7 mouse cellular contexts compared by ENCODE assay signal in genomic region chr13:21883407-21883806, GRCm38 (mm10). TPM values are rescaled to one million over a fixed set of nuclear protein-coding genes. Genes with fewer than 3 reads are reported as not detected.
A peak's percentile ranks its signal among the peaks of the same experiment; 100 is the strongest.
DNase-seq lines count a peak whose midpoint lies in the region; ATAC-seq lines count a peak whose summit lies in the region.

No protein-coding gene starts in this region.

- 20% methylated on average over 5 of the region's 5 CpGs for WGBS in lung, embryonic 16.5 days
- WGBS in forebrain, embryonic 14.5 days, result 31% methylated on average over 5 of the region's 5 CpGs
- 16% methylated on average over 5 of the region's 5 CpGs for WGBS in liver, embryonic 13.5 days (ENCODE audit: insufficient replicate concordance)
- WGBS in stomach, embryonic 16.5 days, result 39% methylated on average over 5 of the region's 5 CpGs

- H3K4me3 ChIP-seq in lung, embryonic 16.5 days (ENCODE audit: low read length), result peak overlapping the region; percentile 53
- 0 out of 2 replicates have a peak overlapping the region, but pooled peaks have one; percentile 9 for H3K4me3 ChIP-seq in forebrain, embryonic 14.5 days (ENCODE audit: low read depth, low read length)
- H3K4me3 ChIP-seq in liver, embryonic 13.5 days (replicated peaks), result peak overlapping the region; percentile 63
- peak overlapping the region; percentile 51 for H3K4me3 ChIP-seq in stomach, embryonic 16.5 days (replicated peaks; ENCODE audit: low read length)

- no peaks in the 10 kb centered on the region for H3K27me3 ChIP-seq in lung, embryonic 16.5 days (ENCODE audit: control insufficient read depth, insufficient read depth, low read depth, low read length)
- H3K27me3 ChIP-seq in forebrain, embryonic 14.5 days (replicated peaks; ENCODE audit: control insufficient read depth, insufficient read depth, low read length), result no peaks in the 10 kb centered on the region
- H3K27me3 ChIP-seq in liver, embryonic 13.5 days, result no peaks in the 10 kb centered on the region
- H3K27me3 ChIP-seq in stomach, embryonic 16.5 days (ENCODE audit: control insufficient read depth, insufficient read depth, low read length), result no peaks in the 10 kb centered on the region

- no peaks in the 10 kb centered on the region for H3K9me3 ChIP-seq in lung, embryonic 16.5 days (ENCODE audit: control insufficient read depth, low read length)
- H3K9me3 ChIP-seq in forebrain, embryonic 14.5 days (replicated peaks; ENCODE audit: control insufficient read depth, low read length), result no peaks in the 10 kb centered on the region
- no peaks in the 10 kb centered on the region for H3K9me3 ChIP-seq in liver, embryonic 13.5 days (replicated peaks)
- H3K9me3 ChIP-seq in stomach, embryonic 16.5 days (replicated peaks; ENCODE audit: control insufficient read depth, low read length), result no peaks in the 10 kb centered on the region

- no peak for DNase-seq in lung, adult 18-20 months
- no peak for DNase-seq in forebrain, embryonic 14.5 days (ENCODE audit: low spot score)
- no peak for DNase-seq in liver, embryonic 13.5 days
- no peak for DNase-seq in lung, postnatal 36 days
- no peak for DNase-seq in cerebellum, postnatal 4 days (ENCODE audit: low spot score in 2 of 2)

- no peak overlapping the region for H3K27ac ChIP-seq in lung, embryonic 16.5 days (ENCODE audit: low read length)
- H3K27ac ChIP-seq in forebrain, embryonic 14.5 days (ENCODE audit: low read depth, low read length), result no peak overlapping the region
- H3K27ac ChIP-seq in liver, embryonic 13.5 days, result no peak overlapping the region
- no peak overlapping the region for H3K27ac ChIP-seq in stomach, embryonic 16.5 days (ENCODE audit: low read length)

- peak overlapping the region; percentile 49; the same call in 1 of the 2 replicates for H3K9ac ChIP-seq in lung, embryonic 16.5 days (ENCODE audit: low read length)
- no peak overlapping the region for H3K9ac ChIP-seq in forebrain, embryonic 14.5 days (ENCODE audit: low read length)
- H3K9ac ChIP-seq in liver, embryonic 13.5 days, result peak overlapping the region; percentile 65
- no peak overlapping the region for H3K9ac ChIP-seq in stomach, embryonic 16.5 days (ENCODE audit: low read length)

- peak overlapping the region; percentile 57 for H3K4me2 ChIP-seq in lung, embryonic 16.5 days (ENCODE audit: low read depth, low read length)
- peak overlapping the region; percentile 25; the same call in 1 of the 2 replicates for H3K4me2 ChIP-seq in forebrain, embryonic 14.5 days (ENCODE audit: low read length)
- peak overlapping the region; percentile 64 for H3K4me2 ChIP-seq in liver, embryonic 13.5 days
- H3K4me2 ChIP-seq in stomach, embryonic 16.5 days (ENCODE audit: low read depth, low read length), result peak overlapping the region; percentile 62; the same call in 1 of the 2 replicates

- no peaks in the 10 kb centered on the region for H3K4me1 ChIP-seq in lung, embryonic 16.5 days (replicated peaks; ENCODE audit: control insufficient read depth, insufficient read depth, low read length)
- no peaks in the 10 kb centered on the region for H3K4me1 ChIP-seq in forebrain, embryonic 14.5 days (ENCODE audit: control insufficient read depth, insufficient read depth, low read length)
- H3K4me1 ChIP-seq in liver, embryonic 13.5 days (replicated peaks), result peaks cover 22% of the 10 kb centered on the region
- no peaks in the 10 kb centered on the region for H3K4me1 ChIP-seq in stomach, embryonic 16.5 days (ENCODE audit: control insufficient read depth, insufficient read depth, low read length)

- ATAC-seq in lung, embryonic 16.5 days (ENCODE audit: low read depth), result no peak
- no peak for ATAC-seq in forebrain, embryonic 14.5 days
- no peak for ATAC-seq in liver, embryonic 13.5 days (ENCODE audit: low read depth)
- ATAC-seq in stomach, embryonic 16.5 days (ENCODE audit: insufficient read depth, low FRiP score), result no peak

- H3K36me3 ChIP-seq in lung, embryonic 16.5 days (ENCODE audit: control insufficient read depth, insufficient read depth, low read length), result no peaks in the 10 kb centered on the region
- H3K36me3 ChIP-seq in forebrain, embryonic 14.5 days (ENCODE audit: control insufficient read depth, insufficient read depth, low read length), result no peaks in the 10 kb centered on the region
- no peaks in the 10 kb centered on the region for H3K36me3 ChIP-seq in liver, embryonic 13.5 days
- H3K36me3 ChIP-seq in stomach, embryonic 16.5 days (ENCODE audit: control insufficient read depth, insufficient read depth, low read length), result no peaks in the 10 kb centered on the region

RNA-seq across cellular contexts. Expression of gene Hist1h2br, which starts 49.9 kb away (rescaled TPM):
- polyA plus RNA-seq in lung, embryonic 16.5 days (2015; fragmentation: Nextera tagmentation; extraction: Ambion mirVana), result 26.3 and 29.0 TPM in 2 replicates
- polyA plus RNA-seq in forebrain, embryonic 14.5 days (2014; fragmentation: Nextera tagmentation; extraction: Ambion mirVana), result 9.4 and 17.8 TPM in 2 replicates
- polyA plus RNA-seq in liver, embryonic 13.5 days (2015; fragmentation: Nextera tagmentation; extraction: Ambion mirVana), result 22.5 and 35.7 TPM in 2 replicates
- polyA plus RNA-seq in stomach, embryonic 16.5 days (2015; fragmentation: Nextera tagmentation; extraction: Ambion mirVana), result 11.8 and 18.5 TPM in 2 replicates

RNA-seq across cellular contexts. Expression of gene Hist1h2ap, which starts 50.1 kb away (rescaled TPM):
- polyA plus RNA-seq in lung, embryonic 16.5 days (2015; fragmentation: Nextera tagmentation; extraction: Ambion mirVana), result 3,144 and 3,910 TPM in 2 replicates
- polyA plus RNA-seq in forebrain, embryonic 14.5 days (2014; fragmentation: Nextera tagmentation; extraction: Ambion mirVana), result 2,010 and 3,186 TPM in 2 replicates
- polyA plus RNA-seq in liver, embryonic 13.5 days (2015; fragmentation: Nextera tagmentation; extraction: Ambion mirVana), result 4,833 and 5,264 TPM in 2 replicates
- 1,905 and 2,657 TPM in 2 replicates for polyA plus RNA-seq in stomach, embryonic 16.5 days (2015; fragmentation: Nextera tagmentation; extraction: Ambion mirVana)

RNA-seq across cellular contexts. Expression of gene Hist1h4n, which starts 51.4 kb away (rescaled TPM):
- 19.0 and 22.4 TPM in 2 replicates for polyA plus RNA-seq in lung, embryonic 16.5 days (2015; fragmentation: Nextera tagmentation; extraction: Ambion mirVana)
- 4.6 and 16.7 TPM in 2 replicates for polyA plus RNA-seq in forebrain, embryonic 14.5 days (2014; fragmentation: Nextera tagmentation; extraction: Ambion mirVana)
- 14.8 and 21.6 TPM in 2 replicates for polyA plus RNA-seq in liver, embryonic 13.5 days (2015; fragmentation: Nextera tagmentation; extraction: Ambion mirVana)
- 13.0 and 15.5 TPM in 2 replicates for polyA plus RNA-seq in stomach, embryonic 16.5 days (2015; fragmentation: Nextera tagmentation; extraction: Ambion mirVana)

Comparison
In these comparisons a context has a peak if more than half of its experiments do, and no peak if none do; other contexts are left out.
1. H3K4me3 ChIP-seq: peak in every context shown above with its lines; median percentile 63 in liver, embryonic 13.5 days; 53 in lung, embryonic 16.5 days; 51 in stomach, embryonic 16.5 days; 9 in forebrain, embryonic 14.5 days.
2. H3K9ac ChIP-seq: peak in lung, embryonic 16.5 days (single experiment) and liver, embryonic 13.5 days (single experiment); none in forebrain, embryonic 14.5 days (single experiment) and stomach, embryonic 16.5 days (single experiment).
3. Peak in every context shown above with its lines, with median percentiles within 50 percentile points of each other: H3K4me2 ChIP-seq.